Mouse (Mus musculus): Measurements from ENCODE around the gene Pik3ip1.

DNA sequence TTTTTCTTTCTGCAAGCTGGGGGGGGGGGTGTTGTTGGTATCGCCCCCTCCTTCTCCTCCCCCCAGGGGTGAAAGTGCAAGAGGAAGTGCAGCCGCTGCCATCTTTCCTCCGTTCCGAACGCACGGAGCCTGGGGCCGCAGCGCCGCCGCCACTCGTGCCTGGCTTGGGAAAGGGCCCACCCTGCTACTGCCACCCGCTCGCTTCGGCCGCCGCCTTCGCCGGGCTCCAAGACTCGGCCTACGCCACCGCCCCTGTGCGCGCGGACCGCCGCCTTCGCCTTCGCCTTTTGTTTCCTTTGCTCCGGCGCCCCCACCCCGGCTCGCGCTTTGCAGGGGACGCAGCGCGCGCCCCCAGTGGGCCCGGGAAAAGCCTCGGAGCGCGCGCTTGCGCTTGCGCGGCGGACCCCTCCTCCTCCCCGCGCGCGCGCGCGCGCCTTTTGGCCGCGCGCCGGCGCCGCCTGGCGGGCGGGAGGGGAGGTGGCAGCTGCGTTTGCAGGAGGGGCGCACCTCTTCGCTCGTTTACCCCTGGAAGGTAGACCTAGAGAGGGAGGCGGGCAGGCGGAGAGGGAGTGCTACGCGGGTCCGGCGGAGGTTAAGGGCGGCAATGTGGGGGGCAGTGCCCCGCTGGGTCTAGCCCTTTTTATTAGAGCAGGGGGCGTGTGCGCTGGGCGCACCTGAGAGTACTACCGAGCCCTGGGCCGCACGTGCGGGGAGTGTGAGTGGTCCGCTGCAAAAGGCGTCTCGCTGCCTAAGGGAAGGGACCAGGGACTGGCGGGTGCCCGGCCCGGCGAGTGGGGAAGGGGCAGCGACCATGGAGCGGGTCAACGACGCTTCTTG, 40.2 kb upstream of the Pik3ip1 start:
- TF ChIP-seq CTCF (IDR thresholded peaks at IDR 0.05; ENCODE audit: low read depth) (peak; percentile 65), EP300 (IDR thresholded peaks at IDR 0.05; ENCODE audit: low read depth) (no peak)
